Mouse (Mus musculus): Measurements from ENCODE around the gene Ap5b1. TPM values are rescaled to one million over a fixed set of nuclear protein-coding genes. Genes with fewer than 3 reads are reported as not detected.

Gene Ap5b1
- polyA plus RNA-seq, 1 experiment = 18.8 TPM

- TF ChIP-seq GATA1 (IDR thresholded peaks at IDR 0.05; ENCODE audit: low read length) = no peak
Observed at GRCm38 (mm10) chr19:5620007-5620406, 52.2 kb downstream of the Ap5b1 start.

Other genes with a start within 250 kb of the Ap5b1 start
- gene Catsper1, start 232.3 kb upstream of the Ap5b1 start, polyA plus RNA-seq (2012) = not detected in 2 replicates
- gene Cst6, start 218.5 kb upstream of the Ap5b1 start, polyA plus RNA-seq (2012) = 0.05 and 0.23 TPM in 2 replicates
- 90.9 and 126 TPM in 2 replicates for gene Eif1ad, start 201.3 kb upstream of the Ap5b1 start, polyA plus RNA-seq (2012)
- gene Banf1, start 200.9 kb upstream of the Ap5b1 start, polyA plus RNA-seq (2012) = 212 and 288 TPM in 2 replicates
- gene Sart1, start 179.3 kb upstream of the Ap5b1 start, polyA plus RNA-seq (2012) = 198 and 219 TPM in 2 replicates
- 0.21 TPM in 1 of 2 replicates, not detected in the other for gene Tsga10ip, start 165.5 kb upstream of the Ap5b1 start, polyA plus RNA-seq (2012)
- gene Drap1, start 143.0 kb upstream of the Ap5b1 start, polyA plus RNA-seq (2012) = 379 and 390 TPM in 2 replicates
- 71.2 and 101 TPM in 2 replicates for gene AI837181, start 142.9 kb upstream of the Ap5b1 start, polyA plus RNA-seq (2012)
- gene Fosl1, start 120.5 kb upstream of the Ap5b1 start, polyA plus RNA-seq (2012) = 7.4 and 10.2 TPM in 2 replicates
- 13.0 and 16.9 TPM in 2 replicates for gene Ccdc85b, start 110.1 kb upstream of the Ap5b1 start, polyA plus RNA-seq (2012)
- 12.1 and 152 TPM in 2 replicates for gene Fibp, start 107.4 kb upstream of the Ap5b1 start, polyA plus RNA-seq (2012)
- not detected in 2 replicates for gene Ctsw, start 99.5 kb upstream of the Ap5b1 start, polyA plus RNA-seq (2012)
- 2.6 and 3.6 TPM in 2 replicates for gene Efemp2, start 94.1 kb upstream of the Ap5b1 start, polyA plus RNA-seq (2012)
- gene Mus81, start 79.6 kb upstream of the Ap5b1 start, polyA plus RNA-seq (2012) = 34.6 and 51.3 TPM in 2 replicates
- gene Cfl1, start 77.6 kb upstream of the Ap5b1 start, polyA plus RNA-seq (2012) = 1,095 and 1,191 TPM in 2 replicates
- gene 1700020D05Rik, start 64.2 kb upstream of the Ap5b1 start, polyA plus RNA-seq (2012) = 0.10 and 0.17 TPM in 2 replicates
- 1.4 and 1.7 TPM in 2 replicates for gene Snx32, start 57.5 kb upstream of the Ap5b1 start, polyA plus RNA-seq (2012)
- not detected in 2 replicates for gene Ovol1, start 7.4 kb upstream of the Ap5b1 start, polyA plus RNA-seq (2012)
- gene Rnaseh2c, start 33.8 kb downstream of the Ap5b1 start, polyA plus RNA-seq (2012) = 350 and 521 TPM in 2 replicates
- 122 and 156 TPM in 2 replicates for gene Kat5, start 42.2 kb downstream of the Ap5b1 start, polyA plus RNA-seq (2012)
- gene Rela, start 69.5 kb downstream of the Ap5b1 start, polyA plus RNA-seq (2012) = 79.0 and 109 TPM in 2 replicates
- 89.3 and 105 TPM in 2 replicates for gene Sipa1, start 95.7 kb downstream of the Ap5b1 start, polyA plus RNA-seq (2012)
- 136 and 165 TPM in 2 replicates for gene Map3k11, start 120.7 kb downstream of the Ap5b1 start, polyA plus RNA-seq (2012)
- 206 and 209 TPM in 2 replicates for gene Pcnx3, start 120.9 kb downstream of the Ap5b1 start, polyA plus RNA-seq (2012)
- gene Kcnk7, start 136.3 kb downstream of the Ap5b1 start, polyA plus RNA-seq (2012) = 0.21 and 0.23 TPM in 2 replicates
- gene Ehbp1l1, start 158.3 kb downstream of the Ap5b1 start, polyA plus RNA-seq (2012) = 91.2 and 97.8 TPM in 2 replicates
- 71.1 and 79.7 TPM in 2 replicates for gene Fam89b, start 161.6 kb downstream of the Ap5b1 start, polyA plus RNA-seq (2012)
- not detected in 2 replicates for gene Ltbp3, start 172.9 kb downstream of the Ap5b1 start, polyA plus RNA-seq (2012)
- 76.3 and 96.3 TPM in 2 replicates for gene Scyl1, start 203.4 kb downstream of the Ap5b1 start, polyA plus RNA-seq (2012)

Measured in G1E-ER4 (cell line).